Mouse (Mus musculus): ENCODE data around the gene Rgs13. TPM values are rescaled to one million over a fixed set of nuclear protein-coding genes. Genes with fewer than 3 reads are reported as not detected.

The Rgs13 gene
- polyA plus RNA-seq, 1 experiment from 2014 or later, result not detected

DNA sequence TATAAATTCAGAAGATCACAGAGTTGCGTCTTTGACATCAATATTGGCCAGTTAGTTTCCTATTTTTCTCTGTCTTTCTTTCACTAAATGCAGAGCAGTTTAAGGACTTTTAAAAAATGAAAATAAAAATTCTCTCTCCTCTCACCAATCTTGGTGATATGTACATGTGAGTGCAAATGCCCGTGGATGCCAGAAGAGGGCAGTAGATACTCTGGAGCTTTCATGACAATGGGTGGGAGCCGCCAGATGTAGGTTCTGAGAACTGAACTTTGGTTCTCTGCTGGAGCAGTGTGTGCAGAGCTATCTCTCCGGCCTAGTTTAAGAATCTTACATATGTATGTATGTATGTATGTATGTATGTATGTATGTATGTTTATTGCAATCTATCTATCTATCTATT is 2.4 kb upstream of the Rgs13 start:
- no peak for ATAC-seq
- H3K4me1 ChIP-seq, result no peaks in the 10 kb centered on the region
- H3K4me3 ChIP-seq, result no peak overlapping the region
- H3K9me3 ChIP-seq (replicated peaks), result no peaks in the 10 kb centered on the region
- H3K27me3 ChIP-seq (replicated peaks), result no peaks in the 10 kb centered on the region
- no peak overlapping the region for H3K27ac ChIP-seq
- no peaks in the 10 kb centered on the region for H3K36me3 ChIP-seq
- WGBS (ENCODE audit: insufficient replicate concordance), result 65% methylated on average over 4 of the region's 4 CpGs
- no peak overlapping the region for H3K4me2 ChIP-seq
- no peak overlapping the region for H3K9ac ChIP-seq

DNA sequence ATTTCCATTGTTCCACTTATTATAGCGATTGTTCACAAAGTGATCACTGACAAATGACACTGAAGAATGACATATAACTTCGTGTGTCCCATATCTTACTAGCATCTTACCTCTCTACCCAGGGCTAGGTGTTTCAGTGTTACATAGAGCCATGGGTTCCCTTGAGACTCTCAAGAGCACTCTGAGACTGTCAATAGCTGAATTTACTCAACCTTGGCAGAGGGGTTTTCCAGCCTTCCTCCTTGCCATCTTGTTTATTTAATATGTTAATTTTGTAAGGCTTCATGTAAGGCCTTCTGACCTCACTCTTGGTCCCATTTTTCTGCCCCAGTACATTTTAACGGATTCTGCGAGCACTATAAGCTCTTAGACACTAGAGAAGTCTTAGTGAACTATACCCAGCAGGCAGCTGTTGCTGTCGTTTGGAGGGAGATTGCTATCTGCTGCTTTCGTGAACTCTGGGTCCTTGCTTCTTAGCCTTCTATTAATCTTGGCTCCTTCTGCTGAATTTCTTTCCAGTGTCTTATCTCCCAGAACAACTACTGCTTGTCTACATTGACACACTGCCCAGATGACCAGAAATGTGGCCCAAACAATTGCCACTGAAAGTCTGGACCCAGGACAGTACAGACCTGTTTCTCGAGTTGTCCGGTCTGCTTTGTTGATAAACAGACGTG is 1.2 kb upstream of the Rgs13 start:
- H3K4me3 ChIP-seq, result no peak overlapping the region
- H3K27ac ChIP-seq, result no peak overlapping the region
- no peaks in the 10 kb centered on the region for H3K4me1 ChIP-seq

DNA sequence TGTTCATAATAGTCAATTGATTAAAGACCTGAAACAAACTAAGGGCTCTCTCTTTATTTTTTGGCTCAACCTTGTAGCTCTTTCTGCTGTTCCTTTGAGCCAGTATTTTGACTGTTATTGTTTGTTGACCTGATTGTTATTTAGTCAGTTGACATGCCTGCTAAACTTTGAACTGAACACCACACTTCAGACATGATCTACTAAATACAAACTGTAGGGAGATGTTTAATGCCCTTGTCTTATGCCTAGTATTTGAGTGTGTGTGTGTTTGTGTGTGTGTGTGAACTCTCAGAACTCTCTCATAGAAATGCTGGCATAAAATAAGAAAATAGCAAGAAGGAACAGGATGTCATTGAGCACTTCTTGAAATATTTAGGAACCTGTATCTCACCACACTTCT is 448 bp upstream of the Rgs13 start:
- Histone ChIP-seq H3K9me3 (replicated peaks) (no peaks in the 10 kb centered on the region), H3K27ac (no peak overlapping the region), H3K27me3 (replicated peaks) (no peaks in the 10 kb centered on the region), H3K4me2 (no peak overlapping the region), H3K36me3 (no peaks in the 10 kb centered on the region), H3K9ac (no peak overlapping the region), H3K4me3 (no peak overlapping the region), H3K4me1 (no peaks in the 10 kb centered on the region)
- no peak for ATAC-seq

More for the DNA sequence above, 1.2 kb upstream of the Rgs13 start:
- Histone ChIP-seq H3K9me3 (replicated peaks) (no peaks in the 10 kb centered on the region), H3K27me3 (replicated peaks) (no peaks in the 10 kb centered on the region), H3K9ac (no peak overlapping the region), H3K4me2 (no peak overlapping the region), H3K36me3 (no peaks in the 10 kb centered on the region)
- no peak for ATAC-seq
- 56% methylated on average over 9 of the region's 9 CpGs for WGBS (ENCODE audit: insufficient replicate concordance)

DNA sequence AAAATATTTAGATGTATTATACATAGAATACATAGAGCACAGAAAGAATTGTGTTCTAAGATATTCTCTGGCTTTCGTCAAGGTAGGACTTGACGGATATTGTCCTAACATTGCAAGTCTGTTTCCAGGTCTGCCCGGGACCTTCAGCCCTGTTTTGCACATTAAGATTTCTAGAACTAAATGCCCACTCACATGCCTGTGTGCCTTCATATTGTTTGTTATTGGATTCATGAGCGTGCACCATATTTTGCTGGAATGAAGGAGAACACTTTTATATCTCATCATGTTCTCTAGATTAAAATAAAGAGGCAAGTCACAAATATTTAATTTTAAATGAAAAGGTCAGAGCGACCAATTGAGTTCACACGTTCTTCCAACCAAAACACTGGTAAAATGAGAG is 2.4 kb downstream of the Rgs13 start:
- Histone ChIP-seq H3K36me3 (no peaks in the 10 kb centered on the region), H3K27me3 (replicated peaks) (no peaks in the 10 kb centered on the region), H3K4me2 (no peak overlapping the region), H3K9me3 (replicated peaks) (no peaks in the 10 kb centered on the region), H3K4me3 (no peak overlapping the region), H3K9ac (no peak overlapping the region), H3K4me1 (no peaks in the 10 kb centered on the region), H3K27ac (no peak overlapping the region)
- no peak for ATAC-seq
- WGBS (ENCODE audit: insufficient replicate concordance), result 68% methylated on average over 6 of the region's 6 CpGs

DNA sequence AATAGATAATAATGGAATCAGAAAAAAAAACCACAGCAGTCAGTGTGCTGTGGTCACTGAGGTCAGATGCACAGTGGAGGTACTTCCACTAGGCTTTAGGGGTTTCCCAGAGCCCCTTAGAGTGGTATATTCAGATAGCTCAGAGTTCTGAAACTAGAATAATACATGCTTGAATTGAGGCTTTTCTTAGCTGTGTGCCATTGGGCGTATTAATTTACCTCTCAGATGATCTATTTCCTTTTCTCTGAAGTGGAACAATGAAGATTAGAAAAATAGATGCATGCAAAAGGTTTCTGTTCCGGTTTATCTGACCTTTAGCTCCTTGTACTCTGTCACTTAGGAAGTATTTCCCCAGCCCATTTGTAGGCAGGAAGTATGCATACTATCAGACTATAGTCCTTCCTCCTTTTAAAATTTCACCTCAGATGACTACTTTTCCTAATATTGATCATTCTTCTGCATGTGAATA is 3.6 kb downstream of the Rgs13 start:
- Histone ChIP-seq H3K9me3 (replicated peaks) (no peaks in the 10 kb centered on the region), H3K4me1 (no peaks in the 10 kb centered on the region), H3K27me3 (replicated peaks) (no peaks in the 10 kb centered on the region), H3K4me3 (no peak overlapping the region), H3K4me2 (no peak overlapping the region), H3K36me3 (no peaks in the 10 kb centered on the region), H3K9ac (no peak overlapping the region), H3K27ac (no peak overlapping the region)
- WGBS (ENCODE audit: insufficient replicate concordance), result 47% methylated on average over 2 of the region's 2 CpGs
- ATAC-seq, result no peak

DNA sequence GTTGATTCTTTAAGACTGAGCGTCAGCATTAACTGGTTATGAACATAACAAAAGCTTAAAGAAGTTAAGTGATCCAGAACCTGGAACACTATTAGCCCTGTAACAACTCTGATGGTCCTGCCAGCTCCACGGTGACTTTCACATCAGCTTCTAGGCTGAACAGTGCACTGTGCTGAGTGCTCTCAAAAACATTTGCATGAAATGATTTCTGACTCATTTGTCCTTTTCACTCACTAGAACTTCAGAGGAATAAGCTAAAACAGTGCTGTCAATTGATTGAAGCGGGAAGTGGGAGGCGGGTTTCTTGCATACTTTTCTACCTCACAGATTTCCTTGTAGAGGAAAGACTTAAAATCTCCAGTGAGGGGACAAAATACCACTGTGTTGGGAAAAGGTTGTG is 8.3 kb downstream of the Rgs13 start:
- no peak overlapping the region for H3K4me3 ChIP-seq
- H3K27me3 ChIP-seq (replicated peaks), result no peaks in the 10 kb centered on the region
- H3K9me3 ChIP-seq (replicated peaks), result no peaks in the 10 kb centered on the region
- H3K9ac ChIP-seq, result no peak overlapping the region
- no peaks in the 10 kb centered on the region for H3K4me1 ChIP-seq
- ATAC-seq, result no peak
- 70% methylated on average over 4 of the region's 4 CpGs for WGBS (ENCODE audit: insufficient replicate concordance)
- no peak overlapping the region for H3K27ac ChIP-seq
- H3K4me2 ChIP-seq, result no peak overlapping the region
- no peaks in the 10 kb centered on the region for H3K36me3 ChIP-seq

DNA sequence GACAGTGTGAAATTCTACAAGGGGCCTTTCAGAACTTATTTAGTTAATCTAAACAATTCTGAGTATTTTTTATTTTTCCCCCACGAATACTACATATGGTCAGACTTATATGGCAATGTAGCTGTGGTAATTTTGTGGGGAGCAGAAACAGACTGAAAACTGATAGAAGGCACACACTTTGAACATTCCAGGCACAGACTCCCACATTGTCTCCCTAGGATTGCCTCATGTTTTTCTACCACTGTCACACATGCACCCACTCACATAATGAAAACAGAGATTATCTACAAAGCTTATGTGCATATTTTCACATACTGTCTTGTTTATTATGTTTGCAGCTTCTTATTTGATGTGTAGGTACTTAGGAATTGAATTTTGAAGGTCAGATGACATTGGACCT is 9.4 kb downstream of the Rgs13 start:
- no peaks in the 10 kb centered on the region for H3K4me1 ChIP-seq
- no peak for ATAC-seq
- no peaks in the 10 kb centered on the region for H3K36me3 ChIP-seq
- no peak overlapping the region for H3K27ac ChIP-seq
- 37% methylated on average over 1 of the region's 1 CpGs for WGBS (ENCODE audit: insufficient replicate concordance)
- no peak overlapping the region for H3K9ac ChIP-seq
- H3K4me2 ChIP-seq, result no peak overlapping the region
- H3K27me3 ChIP-seq (replicated peaks), result no peaks in the 10 kb centered on the region
- H3K4me3 ChIP-seq, result no peak overlapping the region
- H3K9me3 ChIP-seq (replicated peaks), result no peaks in the 10 kb centered on the region

DNA sequence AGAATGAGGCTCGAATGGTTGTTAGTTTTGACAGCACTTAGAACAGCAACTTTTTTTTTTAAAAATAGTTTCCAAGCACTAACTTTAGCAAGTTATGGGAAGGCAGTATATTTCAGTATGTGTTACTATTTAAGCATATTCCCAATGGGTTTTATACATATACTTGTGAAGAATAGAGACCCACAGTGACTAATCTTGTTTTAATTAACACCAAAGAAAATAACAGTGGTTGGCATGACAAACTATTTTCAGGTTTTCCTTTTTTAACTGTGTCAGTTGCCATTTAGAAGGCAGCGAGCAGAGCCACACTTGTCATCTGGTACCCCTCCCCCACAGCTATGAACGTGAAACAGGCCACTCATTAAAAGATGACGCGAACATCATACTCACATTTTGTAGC is 10.3 kb downstream of the Rgs13 start:
- WGBS (ENCODE audit: insufficient replicate concordance), result 69% methylated on average over 5 of the region's 5 CpGs
- H3K4me2 ChIP-seq, result no peak overlapping the region
- no peak overlapping the region for H3K4me3 ChIP-seq
- no peaks in the 10 kb centered on the region for H3K36me3 ChIP-seq
- H3K4me1 ChIP-seq, result no peaks in the 10 kb centered on the region
- H3K27me3 ChIP-seq (replicated peaks), result no peaks in the 10 kb centered on the region
- H3K9me3 ChIP-seq (replicated peaks), result no peaks in the 10 kb centered on the region
- ATAC-seq, result no peak
- no peak overlapping the region for H3K9ac ChIP-seq
- H3K27ac ChIP-seq, result no peak overlapping the region

DNA sequence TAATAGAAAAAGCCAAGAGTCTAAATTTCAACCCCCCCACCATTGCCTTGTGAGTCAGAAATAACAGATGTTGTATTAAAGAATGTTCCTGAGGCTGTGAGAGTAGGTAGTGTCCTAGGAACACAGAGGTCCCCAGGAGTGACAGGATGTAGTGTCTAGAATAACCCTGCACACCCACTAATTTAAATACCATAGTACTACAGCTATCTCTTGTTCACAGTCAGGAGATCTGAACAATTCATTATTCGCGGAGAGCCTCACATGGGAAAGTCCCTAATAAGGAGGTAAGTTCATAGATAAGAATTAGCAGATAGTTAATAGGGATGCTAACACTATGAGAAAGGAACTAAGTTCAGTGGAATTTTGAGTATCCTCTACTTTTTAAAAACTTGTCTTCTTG is 10.9 kb downstream of the Rgs13 start:
- Histone ChIP-seq H3K9me3 (replicated peaks) (no peaks in the 10 kb centered on the region), H3K4me3 (no peak overlapping the region), H3K27ac (no peak overlapping the region), H3K4me2 (no peak overlapping the region), H3K36me3 (no peaks in the 10 kb centered on the region), H3K9ac (no peak overlapping the region), H3K4me1 (no peaks in the 10 kb centered on the region), H3K27me3 (replicated peaks) (no peaks in the 10 kb centered on the region)
- WGBS (ENCODE audit: insufficient replicate concordance), result 67% methylated on average over 2 of the region's 2 CpGs
- ATAC-seq, result no peak

DNA sequence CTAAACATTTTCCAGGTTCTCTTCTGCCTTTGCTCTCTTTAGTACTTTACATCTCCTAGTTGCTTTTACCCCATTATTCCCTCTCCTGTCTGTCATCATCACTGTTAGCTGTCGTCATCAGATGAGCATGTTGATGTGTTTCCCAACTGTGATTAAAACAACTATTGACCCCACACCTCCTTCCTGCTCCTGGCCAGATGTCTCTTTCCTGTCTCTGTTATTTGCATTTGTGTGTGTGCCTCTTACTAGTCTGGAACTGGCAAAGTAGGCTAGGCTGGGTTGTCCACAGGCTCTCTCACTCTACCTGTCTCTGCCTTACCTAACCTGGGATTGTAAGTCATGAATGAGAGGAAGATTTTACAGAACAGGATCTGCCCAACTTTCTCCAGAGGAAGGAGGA is 24.6 kb downstream of the Rgs13 start:
- Histone ChIP-seq H3K36me3 (no peaks in the 10 kb centered on the region), H3K4me1 (no peaks in the 10 kb centered on the region), H3K27me3 (replicated peaks) (no peaks in the 10 kb centered on the region), H3K9me3 (replicated peaks) (no peaks in the 10 kb centered on the region), H3K27ac (no peak overlapping the region), H3K9ac (no peak overlapping the region), H3K4me3 (no peak overlapping the region), H3K4me2 (no peak overlapping the region)
- 49% methylated on average over 1 of the region's 1 CpGs for WGBS (ENCODE audit: insufficient replicate concordance)
- no peak for ATAC-seq

DNA sequence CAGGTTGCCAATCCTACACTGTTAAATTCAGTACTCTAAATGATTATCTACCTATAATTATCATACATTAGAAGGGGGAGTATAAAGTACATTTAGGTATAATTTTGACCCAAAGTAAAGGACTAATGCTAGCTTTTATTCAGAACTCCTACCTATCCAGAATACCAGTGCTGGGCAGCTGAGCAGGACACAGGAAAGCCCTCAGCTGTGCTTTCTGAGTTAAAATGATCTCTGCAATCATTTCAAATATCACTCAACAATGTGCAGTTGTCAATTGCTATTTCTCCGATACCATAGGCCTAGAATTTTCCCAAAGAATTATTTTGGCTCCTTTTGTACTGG is 25.0 kb downstream of the Rgs13 start:
- H3K4me3 ChIP-seq, result no peak overlapping the region
- H3K27me3 ChIP-seq (replicated peaks), result no peaks in the 10 kb centered on the region
- 72% methylated on average over 1 of the region's 1 CpGs for WGBS (ENCODE audit: insufficient replicate concordance)
- no peak overlapping the region for H3K27ac ChIP-seq
- H3K4me2 ChIP-seq, result no peak overlapping the region
- no peaks in the 10 kb centered on the region for H3K36me3 ChIP-seq
- no peak overlapping the region for H3K9ac ChIP-seq
- no peaks in the 10 kb centered on the region for H3K9me3 ChIP-seq (replicated peaks)
- no peak for ATAC-seq
- no peaks in the 10 kb centered on the region for H3K4me1 ChIP-seq

DNA sequence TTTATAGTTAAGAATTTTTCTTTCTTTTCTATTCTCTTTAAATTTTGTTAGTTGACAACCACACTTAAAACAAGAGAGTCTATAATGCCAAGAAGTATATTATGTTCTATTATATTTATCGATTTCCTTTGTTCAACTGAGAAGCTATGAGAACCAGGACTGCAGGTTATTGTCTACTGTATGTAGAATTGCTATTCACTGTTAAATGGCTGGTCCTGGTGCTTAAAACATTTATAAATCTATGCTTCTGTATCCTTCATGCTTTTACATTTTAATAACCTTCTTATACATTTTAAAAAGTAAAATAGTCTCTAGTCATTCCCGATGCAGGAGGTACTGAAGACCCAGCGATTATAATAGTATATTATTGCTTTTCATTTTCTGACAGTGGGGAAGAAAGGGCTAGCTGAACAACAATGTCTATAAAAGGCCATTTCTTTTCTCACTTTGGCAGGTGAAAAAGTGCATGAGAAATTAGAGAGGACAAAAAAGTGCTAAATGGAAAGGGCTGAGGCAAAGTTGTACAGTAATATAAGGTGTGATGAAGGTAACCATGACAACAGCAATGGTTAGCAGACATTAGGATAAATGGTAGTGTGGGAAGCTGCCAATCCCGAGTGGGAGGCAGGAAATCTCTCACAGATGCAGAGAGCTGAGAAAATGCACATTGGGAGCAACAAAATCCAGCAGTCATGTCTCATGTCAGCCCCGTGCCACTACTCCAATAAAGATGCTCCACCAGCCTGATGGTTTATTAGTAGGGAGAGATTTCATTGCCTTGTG is 25.6 kb downstream of the Rgs13 start:
- H3K27me3 ChIP-seq (replicated peaks), result no peaks in the 10 kb centered on the region
- no peaks in the 10 kb centered on the region for H3K36me3 ChIP-seq
- WGBS (ENCODE audit: insufficient replicate concordance), result 54% methylated on average over 5 of the region's 5 CpGs
- H3K4me3 ChIP-seq, result no peak overlapping the region
- no peak for ATAC-seq
- H3K9ac ChIP-seq, result no peak overlapping the region
- no peaks in the 10 kb centered on the region for H3K4me1 ChIP-seq
- H3K9me3 ChIP-seq (replicated peaks), result no peaks in the 10 kb centered on the region
- no peak overlapping the region for H3K27ac ChIP-seq
- H3K4me2 ChIP-seq, result no peak overlapping the region

DNA sequence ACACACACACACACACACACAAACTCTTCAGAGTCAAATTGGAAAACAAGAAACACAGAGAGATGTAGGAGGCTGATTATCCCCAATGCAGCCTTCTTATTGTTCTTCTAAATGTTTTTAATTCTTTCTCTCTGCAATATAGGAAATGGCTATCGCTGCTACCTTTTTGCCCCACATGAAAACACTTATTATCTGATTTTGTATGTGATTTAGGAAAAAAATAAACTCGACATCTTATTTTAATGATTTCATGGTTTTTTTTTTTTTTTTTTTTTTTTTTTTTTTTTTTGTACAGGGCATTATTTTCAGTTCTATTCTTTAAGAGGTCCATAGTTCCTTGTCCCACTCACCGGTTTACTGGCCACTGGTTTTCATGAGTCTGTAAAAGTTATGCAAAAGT is 27.2 kb downstream of the Rgs13 start:
- Histone ChIP-seq H3K9ac (no peak overlapping the region), H3K27me3 (replicated peaks) (no peaks in the 10 kb centered on the region), H3K36me3 (no peaks in the 10 kb centered on the region), H3K4me3 (no peak overlapping the region), H3K4me1 (no peaks in the 10 kb centered on the region), H3K27ac (no peak overlapping the region), H3K9me3 (replicated peaks) (no peaks in the 10 kb centered on the region), H3K4me2 (no peak overlapping the region)
- WGBS (ENCODE audit: insufficient replicate concordance), result 64% methylated on average over 3 of the region's 3 CpGs
- ATAC-seq, result no peak
